Mouse (Mus musculus) spleen, adult 2 months (tissue): Measurements from ENCODE around the gene Camta1.

Source experiments
- CTCF ChIP-seq: fragments of 200-500 bp; IDR thresholded peaks from 2 replicates; pipeline ENCODE4 v1.5.1; 2011; ENCODE audit warnings: mild to moderate bottlenecking, inconsistent platforms; ENCODE audit not compliant: insufficient read depth, insufficient read length, insufficient replicate concordance; ENCODE audit errors: extremely low read depth
- POLR2A ChIP-seq: fragments of 200-500 bp; IDR thresholded peaks from 2 replicates; pipeline ENCODE4 v1.6.1; 2011; ENCODE audit warnings: low read depth, low read length, inconsistent platforms

DNA sequence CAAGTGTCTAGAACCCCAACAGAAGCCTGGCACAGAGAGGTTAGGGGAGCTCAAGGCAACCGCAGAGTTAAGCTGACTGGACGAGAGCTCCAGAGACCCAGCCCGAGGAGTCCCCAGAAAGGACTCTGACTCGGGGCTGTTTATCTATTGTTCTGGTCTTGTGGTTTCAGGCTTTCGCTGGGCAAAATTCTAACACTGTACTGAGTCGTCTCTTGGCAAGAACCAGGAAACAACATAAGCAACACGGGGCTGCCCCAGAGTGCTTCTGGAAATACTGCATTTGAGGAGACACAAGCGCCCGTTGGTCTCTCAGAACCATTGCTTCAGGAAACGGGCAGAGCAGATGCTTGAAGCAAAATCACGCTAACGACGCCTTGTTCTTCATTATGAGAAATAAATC lies 860.3 kb downstream of the Camta1 start:
- TF ChIP-seq POLR2A (no peak), CTCF (no peak)
